ENCODE assay signal across 7 mouse cellular contexts in genomic region chr11:50323843-50324242, GRCm38 (mm10). TPM values are rescaled to one million over a fixed set of nuclear protein-coding genes. Genes with fewer than 3 reads are reported as not detected.
A peak's percentile ranks its signal among the peaks of the same experiment; 100 is the strongest.
DNase-seq lines count a peak whose midpoint lies in the region; ATAC-seq and TF ChIP-seq lines count a peak whose summit lies in the region.

No protein-coding gene starts in this region.

- H3K9me3 ChIP-seq in CH12.LX (replicated peaks; ENCODE audit: low read length) = no peaks in the 10 kb centered on the region
- no peaks in the 10 kb centered on the region for H3K9me3 ChIP-seq in G1E (replicated peaks)
- no peaks in the 10 kb centered on the region for H3K9me3 ChIP-seq in liver, postnatal 0 days (ENCODE audit: low read length)

- peak overlapping the region; percentile 99 for H3K4me2 ChIP-seq in CH12.LX (ENCODE audit: insufficient read depth, low read depth, poor library complexity, severe bottlenecking)
- H3K4me2 ChIP-seq in liver, postnatal 0 days (ENCODE audit: low read depth, low read length) = peak overlapping the region; percentile 93

- peaks cover 73% of the 10 kb centered on the region for H3K79me2 ChIP-seq in CH12.LX (replicated peaks; ENCODE audit: control insufficient read depth, extremely low read depth, insufficient read depth, poor library complexity, severe bottlenecking)

- DNase-seq in CH12.LX (ENCODE audit: extremely low read depth) (no peak), G1E (ENCODE audit: low spot score) (no peak)
- peak; percentile 4 for DNase-seq in heart, postnatal 10 days
- no peak for DNase-seq in liver, postnatal 0 days
- no peak for DNase-seq in left cerebral cortex, adult 9 months (ENCODE audit: low spot score in 2 of 2)
- no peak for DNase-seq in kidney, postnatal 25 days

- dilution Hi-C loops in CH12.LX (cut with MboI; ENCODE audit: extremely low pct_ligation_motif_present, extremely low pct_unique_long_range_greater_than_20kb, low sequenced_read_pairs) = no loop called here

- in situ Hi-C loops in CH12.LX (cut with MboI; ENCODE audit: low pct_ligation_motif_present, low pct_unique_long_range_greater_than_20kb, low sequenced_read_pairs) = no loop called here

- no peaks in the 10 kb centered on the region for H3K27me3 ChIP-seq in CH12.LX (replicated peaks)
- H3K27me3 ChIP-seq in G1E (ENCODE audit: insufficient read depth, low read length) = no peaks in the 10 kb centered on the region
- no peaks in the 10 kb centered on the region for H3K27me3 ChIP-seq in liver, postnatal 0 days (ENCODE audit: insufficient read depth, low read length)

- H3K36me3 ChIP-seq in CH12.LX (replicated peaks in 1 of 2; ENCODE audit: control insufficient read depth in 1 of 2, insufficient read depth in 1 of 2, low read length in 1 of 2) (peaks cover 8 to 36% of the 10 kb centered on the region in 2 experiments), G1E (replicated peaks) (peaks cover 33% of the 10 kb centered on the region)
- H3K36me3 ChIP-seq in liver, postnatal 0 days (replicated peaks; ENCODE audit: insufficient read depth, low read length) = no peaks in the 10 kb centered on the region

- no peak for ATAC-seq in G1E (ENCODE audit: extremely low read depth, insufficient number of reproducible peaks, low FRiP score, poor library complexity, severe bottlenecking)
- ATAC-seq in liver, postnatal 0 days = no peak
- no peak for ATAC-seq in activated CD4-positive, CD25-positive, alpha-beta regulatory T cell, adult 4 months

- no peak overlapping the region for H3K27ac ChIP-seq in CH12.LX (ENCODE audit: insufficient read depth, low read depth)
- peak overlapping the region; percentile 94; the same call in 1 of the 2 replicates for H3K27ac ChIP-seq in liver, postnatal 0 days (ENCODE audit: low read depth)

- TF ChIP-seq EP300 in CH12.LX (IDR thresholded peaks at IDR 0.05; ENCODE audit: low read length) = no peak
- peak; percentile 87 for TF ChIP-seq EP300 in liver, postnatal 0 days (IDR thresholded peaks at IDR 0.05; ENCODE audit: low read depth)

- peak in 1 of 2 experiments; percentile 10; a peak in 1 of 4 replicates for TF ChIP-seq CTCF in CH12.LX (conservative IDR thresholded peaks at IDR 0.05 in 1 of 2, IDR thresholded peaks at IDR 0.05 in 1 of 2; ENCODE audit: low read depth in 2 of 2, low read length in 2 of 2)
- TF ChIP-seq CTCF in G1E (IDR thresholded peaks at IDR 0.05; ENCODE audit: low read depth, low read length) = no peak
- 0 out of 2 replicates have a peak, but pooled peaks have one; percentile 11 for TF ChIP-seq CTCF in liver, postnatal 0 days (IDR thresholded peaks at IDR 0.05; ENCODE audit: low read depth)

- TF ChIP-seq POLR2A in CH12.LX (IDR thresholded peaks at IDR 0.05; ENCODE audit: low read depth, low read length) = no peak

- H3K4me1 ChIP-seq in CH12.LX (ENCODE audit: control insufficient read depth in 1 of 2, insufficient read depth in 2 of 2) (peaks cover 3 to 59% of the 10 kb centered on the region in 2 experiments; a peak in 3 of 4 replicates), G1E (ENCODE audit: insufficient read depth, low read depth, low read length) (peaks cover 46% of the 10 kb centered on the region)
- peaks cover 26% of the 10 kb centered on the region for H3K4me1 ChIP-seq in liver, postnatal 0 days (ENCODE audit: insufficient read depth)

- TF ChIP-seq RAD21 in CH12.LX (IDR thresholded peaks at IDR 0.05; ENCODE audit: low read depth, low read length) = no peak

- peak overlapping the region; percentile 98 for H3K9ac ChIP-seq in CH12.LX (ENCODE audit: insufficient read depth, low read depth)
- peak overlapping the region; percentile 99 for H3K9ac ChIP-seq in liver, postnatal 0 days (replicated peaks)

- intact Hi-C loops in heart, postnatal 10 days (cut with DNase I) = loop anchor here (5.0 kb wide), 1 partner anchor 38 kb away; no protein-coding TSS in a partner anchor

- WGBS in liver, postnatal 0 days (ENCODE audit: insufficient replicate concordance) = 10% methylated on average over 1 of the region's 1 CpGs

- H3K4me3 ChIP-seq in CH12.LX (replicated peaks in 1 of 3; ENCODE audit: low read depth in 2 of 3, low read length in 2 of 3, poor library complexity in 1 of 3) = peak overlapping the region; percentile 94 to 100 (median 96)
- H3K4me3 ChIP-seq in G1E (ENCODE audit: low read depth, low read length) = peak overlapping the region; percentile 91
- peak overlapping the region; percentile 95 for H3K4me3 ChIP-seq in liver, postnatal 0 days (ENCODE audit: low read depth, low read length)

TF ChIP-seq in CH12.LX, 34 proteins besides CTCF, POLR2A, EP300 and RAD21:
- TF ChIP-seq MEF2A (IDR thresholded peaks at IDR 0.05; ENCODE audit: borderline replicate concordance, low read depth, low read length) = no peak; the same call in 1 of the 2 replicates
- no peak for TF ChIP-seq JUND (conservative IDR thresholded peaks at IDR 0.05; ENCODE audit: low read depth, low read length)
- peak; percentile 57 for TF ChIP-seq CHD1 (IDR thresholded peaks at IDR 0.05; ENCODE audit: low read depth, low read length)
- no peak for TF ChIP-seq JUN (IDR thresholded peaks at IDR 0.05; ENCODE audit: insufficient read depth, low read depth, low read length)
- no peak for TF ChIP-seq HCFC1 (IDR thresholded peaks at IDR 0.05; ENCODE audit: low read depth, low read length)
- peak; percentile 88 for TF ChIP-seq MXI1 (IDR thresholded peaks at IDR 0.05; ENCODE audit: low read depth, low read length)
- TF ChIP-seq E2F4 (IDR thresholded peaks at IDR 0.05; ENCODE audit: insufficient replicate concordance, low read depth, low read length) = no peak
- no peak for TF ChIP-seq ZKSCAN1 (IDR thresholded peaks at IDR 0.05; ENCODE audit: borderline replicate concordance, low read depth, low read length)
- TF ChIP-seq SIN3A (IDR thresholded peaks at IDR 0.05; ENCODE audit: low read length) = peak; percentile 82; the same call in 1 of the 2 replicates
- no peak for TF ChIP-seq IRF4 (IDR thresholded peaks at IDR 0.05; ENCODE audit: low read depth, low read length)

RNA-seq across cellular contexts. Expression of gene Canx, which starts 1.6 kb away (rescaled TPM):
- total RNA-seq in CH12.LX (2012; rRNA removed) (575 and 628 TPM in 2 replicates), CH12.LX (2014; rRNA removed) (627 and 662 TPM in 2 replicates), G1E (2014; fragmentation: Nextera tagmentation) (369 and 385 TPM in 2 replicates), G1E (2017) (393 and 558 TPM in 2 replicates)
- polyA plus RNA-seq in CH12.LX (2012; ENCODE audit: insufficient read length, low read depth) (607 and 650 TPM in 2 replicates), G1E (2012) (39.0 and 61.0 TPM in 2 replicates)
- total RNA-seq in heart, postnatal 10 days (2021) = 100 to 1,000 TPM; 270 to 302 TPM
- polyA plus RNA-seq in liver, postnatal 0 days (2015; fragmentation: Nextera tagmentation; extraction: Ambion mirVana) = 125 and 130 TPM in 2 replicates
- 100 to 1,000 TPM; 179 to 210 TPM for polyA plus RNA-seq in activated CD4-positive, CD25-positive, alpha-beta regulatory T cell, adult 4 months (2017; shearing (Covaris generic))

RNA-seq across cellular contexts. Expression of gene Cby3, which starts 30.4 kb away (rescaled TPM):
- total RNA-seq in CH12.LX (2012; rRNA removed) (not detected in 2 replicates), CH12.LX (2014; rRNA removed) (not detected in 2 replicates), G1E (2014; fragmentation: Nextera tagmentation) (not detected in 2 replicates), G1E (2017) (not detected in 2 replicates)
- polyA plus RNA-seq in CH12.LX (2012; ENCODE audit: insufficient read length, low read depth) (not detected in 2 replicates), G1E (2012) (not detected in 2 replicates)
- not detected for total RNA-seq in heart, postnatal 10 days (2021)
- polyA plus RNA-seq in liver, postnatal 0 days (2015; fragmentation: Nextera tagmentation; extraction: Ambion mirVana) = 0.21 TPM in 1 of 2 replicates, not detected in the other
- polyA plus RNA-seq in activated CD4-positive, CD25-positive, alpha-beta regulatory T cell, adult 4 months (2017; shearing (Covaris generic)) = not detected

RNA-seq across cellular contexts. Expression of gene Maml1, which starts 31.7 kb away (rescaled TPM):
- 4.3 and 5.4 TPM in 2 replicates for total RNA-seq in CH12.LX (2012; rRNA removed)
- 1.3 and 2.2 TPM in 2 replicates for total RNA-seq in CH12.LX (2014; rRNA removed)
- 8.4 and 9.7 TPM in 2 replicates for polyA plus RNA-seq in CH12.LX (2012; ENCODE audit: insufficient read length, low read depth)
- 34.4 and 44.8 TPM in 2 replicates for total RNA-seq in G1E (2014; fragmentation: Nextera tagmentation)
- total RNA-seq in G1E (2017) = 5.5 and 6.1 TPM in 2 replicates
- polyA plus RNA-seq in G1E (2012) = 15.2 and 17.8 TPM in 2 replicates
- 10 to 100 TPM; 19.2 to 20.3 TPM for total RNA-seq in heart, postnatal 10 days (2021)
- polyA plus RNA-seq in liver, postnatal 0 days (2015; fragmentation: Nextera tagmentation; extraction: Ambion mirVana) = 1.6 TPM in 2 replicates
- 1 to 10 TPM; 4.0 to 5.5 TPM for polyA plus RNA-seq in activated CD4-positive, CD25-positive, alpha-beta regulatory T cell, adult 4 months (2017; shearing (Covaris generic))

RNA-seq across cellular contexts. Expression of gene Hnrnph1, which starts 52.9 kb away (rescaled TPM):
- total RNA-seq in CH12.LX (2012; rRNA removed) (239 and 320 TPM in 2 replicates), CH12.LX (2014; rRNA removed) (428 and 524 TPM in 2 replicates), G1E (2014; fragmentation: Nextera tagmentation) (360 and 411 TPM in 2 replicates), G1E (2017) (498 and 593 TPM in 2 replicates)
- polyA plus RNA-seq in CH12.LX (2012; ENCODE audit: insufficient read length, low read depth) (829 and 841 TPM in 2 replicates), G1E (2012) (203 and 230 TPM in 2 replicates)
- total RNA-seq in heart, postnatal 10 days (2021) = 100 to 1,000 TPM; 154 to 182 TPM
- polyA plus RNA-seq in liver, postnatal 0 days (2015; fragmentation: Nextera tagmentation; extraction: Ambion mirVana) = 70.1 and 71.1 TPM in 2 replicates
- 100 to 1,000 TPM; 148 to 177 TPM for polyA plus RNA-seq in activated CD4-positive, CD25-positive, alpha-beta regulatory T cell, adult 4 months (2017; shearing (Covaris generic))

Comparison
In these comparisons a context has a peak if more than half of its experiments do, and no peak if none do; other contexts are left out.
1. DNase-seq: peak in heart, postnatal 10 days (2 of 2); none in CH12.LX (single experiment), G1E (single experiment), liver, postnatal 0 days (single experiment), left cerebral cortex, adult 9 months (0 of 2) and kidney, postnatal 25 days (0 of 2).
2. Peak in every context shown above with its lines, with median percentiles within 50 percentile points of each other: H3K4me3 ChIP-seq.